Mouse (Mus musculus) heart, postnatal 25 days (tissue): ENCODE measurements around the gene Zfp597. TPM values are rescaled to one million over a fixed set of nuclear protein-coding genes. Genes with fewer than 3 reads are reported as not detected.

ENCODE experiments used
- DNase-seq: peaks from one replicate; pipeline ENCODE4 v3.0.0; 2022; ENCODE audit warnings: low spot score
- intact Hi-C: fragments of 180-260 bp; cut with DNase I; formaldehyde crosslinking; loops from one replicate; pipeline ENCODE4 v1.15.1; 2025
- total RNA-seq, 2 experiments: library from RNA; stranded (reverse); gene quantifications; 2 replicates each; pipeline ENCODE4 v1.2.3; 2021

Gene Zfp597
- 10 to 100 TPM in 1 of 2 experiments, 1 to 10 TPM in 1; 9.6 to 13.5 TPM for total RNA-seq

DNA sequence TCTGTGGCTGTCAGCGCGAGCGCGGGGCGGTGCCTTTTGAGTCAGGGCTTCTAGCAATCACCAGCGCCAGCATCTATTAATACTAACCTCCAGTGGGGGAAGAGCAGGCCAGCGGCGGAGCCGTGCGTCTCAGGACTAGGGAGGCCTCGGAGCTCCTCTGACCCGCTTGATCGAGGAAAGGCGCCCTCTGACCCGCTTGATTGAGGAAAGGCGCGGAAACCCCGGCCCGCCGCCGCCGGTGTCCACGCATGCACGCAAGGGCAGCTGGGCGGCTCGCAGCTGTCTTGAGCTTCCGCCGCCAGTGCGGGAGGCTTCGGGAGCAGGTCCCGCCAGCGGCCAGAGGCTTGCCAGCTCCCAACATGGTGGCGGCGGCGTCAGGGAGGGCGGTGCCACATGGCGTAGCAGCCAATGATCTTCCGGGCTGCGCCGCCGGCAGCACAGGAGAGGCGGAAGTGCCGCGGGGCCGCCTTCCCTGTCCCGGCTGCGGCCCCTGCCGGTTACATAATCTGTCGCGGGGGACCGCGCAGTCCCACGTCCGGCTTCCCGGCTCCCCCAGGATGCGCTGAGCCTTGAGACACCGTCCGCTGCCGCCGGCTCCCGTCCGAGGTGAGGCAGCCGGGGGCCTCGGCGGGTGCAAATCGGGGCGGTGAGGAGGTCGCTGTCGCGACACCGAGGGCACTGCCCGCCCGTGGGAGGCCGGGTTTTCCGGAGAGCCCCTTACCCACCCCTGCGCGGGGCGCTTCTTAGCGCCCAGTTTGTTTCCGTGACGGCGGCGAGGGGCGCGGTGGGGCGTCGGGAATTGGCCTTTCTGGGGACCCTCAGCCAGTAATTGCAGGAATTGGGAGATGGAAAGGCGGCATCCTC is at the start of gene Zfp597, which contains the start of gene Gm20695:
Zfp597 (minus strand) TSS at position 361 of the 864 bp plus-strand sequence.
Gm20695 (plus strand) TSS at position 448 of the 864 bp plus-strand sequence.
- intact Hi-C loops = loop anchor here (1.0 to 5.0 kb wide), 2 partner anchors 24 to 37 kb away; partner anchors contain the start of genes 1700037C18Rik, Cluap1 and Zfp174
- DNase-seq = peak; percentile 92

DNA sequence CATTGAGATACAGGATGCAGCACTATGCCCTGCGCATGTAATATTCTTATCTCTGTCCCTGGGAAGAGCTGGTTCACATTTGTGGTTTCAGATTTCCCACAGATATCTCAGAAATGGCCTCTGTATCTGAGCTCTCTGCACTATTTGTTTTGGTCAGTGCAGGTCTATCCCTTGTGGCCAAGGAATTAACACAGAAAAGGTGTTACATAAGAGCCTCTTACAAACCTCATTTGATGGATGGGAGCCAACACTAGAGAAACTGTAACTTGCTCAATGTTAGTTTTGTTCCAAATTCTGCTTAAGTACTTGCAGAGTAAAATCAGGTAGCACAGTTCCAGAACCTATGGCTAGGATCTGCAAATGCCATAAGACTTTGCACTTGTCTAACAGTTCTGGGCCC is 49.7 kb upstream of the Zfp597 start:
- intact Hi-C loops = no loop called here
- no peak for DNase-seq

DNA sequence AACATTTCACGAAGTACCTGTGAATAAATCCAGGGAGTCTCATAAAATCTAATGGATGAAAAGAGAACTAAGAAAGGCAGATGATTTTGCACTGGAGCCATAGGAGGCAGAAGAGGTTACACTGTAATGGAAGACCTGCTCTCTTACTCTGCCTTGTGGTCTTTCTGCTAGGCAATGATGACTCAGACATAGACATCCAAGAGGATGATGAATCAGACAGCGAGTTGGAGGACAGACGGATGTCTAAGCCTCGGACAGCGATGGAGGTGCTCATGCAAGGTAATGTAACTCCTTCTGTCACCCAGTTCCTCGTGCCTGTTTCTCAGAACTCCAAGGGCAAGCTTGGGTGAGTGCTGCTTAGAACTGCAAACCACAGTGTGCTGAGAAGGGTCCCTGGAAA is 49.2 kb upstream of the Zfp597 start:
- no peak for DNase-seq
- intact Hi-C loops = no loop called here

DNA sequence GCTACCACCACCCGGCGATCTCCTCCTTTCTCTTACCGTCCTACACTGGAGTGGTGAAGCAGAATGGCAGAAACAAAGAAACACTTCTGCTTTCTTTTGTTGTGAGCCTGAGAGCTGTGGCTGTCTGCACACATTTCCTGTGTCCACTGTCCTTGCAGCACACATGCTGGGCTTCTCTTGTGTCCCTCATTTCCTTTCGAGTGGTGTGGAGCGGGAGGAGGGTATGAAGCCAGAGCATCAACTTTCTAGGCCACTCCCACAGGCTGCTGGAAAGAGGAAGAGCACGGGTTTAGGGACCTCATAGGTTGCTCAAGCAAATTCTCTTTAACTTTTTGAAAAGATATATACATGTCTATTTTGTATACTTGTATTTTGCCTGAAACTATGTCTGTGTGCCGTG is 44.8 kb upstream of the Zfp597 start:
- no peak for DNase-seq
- intact Hi-C loops = no loop called here

DNA sequence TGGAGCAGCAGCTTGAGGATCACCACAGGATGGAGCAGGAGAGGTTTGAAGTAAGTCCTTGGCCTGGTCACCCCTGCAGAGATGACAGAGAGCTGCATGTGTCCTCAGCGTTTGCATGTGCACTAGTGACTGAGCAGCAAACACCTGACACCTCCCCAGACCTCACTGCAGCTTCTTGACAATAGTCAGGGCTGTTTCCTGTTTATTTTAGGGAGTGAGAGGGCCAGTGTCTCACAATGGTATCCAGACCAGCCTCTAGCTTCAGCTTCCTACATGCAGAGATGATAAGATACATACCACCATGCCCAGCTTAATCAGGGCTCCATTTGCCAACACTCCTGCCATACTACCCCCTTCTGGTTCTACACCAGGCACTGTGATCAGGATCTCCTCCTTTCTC is 44.2 kb upstream of the Zfp597 start:
- intact Hi-C loops = no loop called here
- no peak for DNase-seq

DNA sequence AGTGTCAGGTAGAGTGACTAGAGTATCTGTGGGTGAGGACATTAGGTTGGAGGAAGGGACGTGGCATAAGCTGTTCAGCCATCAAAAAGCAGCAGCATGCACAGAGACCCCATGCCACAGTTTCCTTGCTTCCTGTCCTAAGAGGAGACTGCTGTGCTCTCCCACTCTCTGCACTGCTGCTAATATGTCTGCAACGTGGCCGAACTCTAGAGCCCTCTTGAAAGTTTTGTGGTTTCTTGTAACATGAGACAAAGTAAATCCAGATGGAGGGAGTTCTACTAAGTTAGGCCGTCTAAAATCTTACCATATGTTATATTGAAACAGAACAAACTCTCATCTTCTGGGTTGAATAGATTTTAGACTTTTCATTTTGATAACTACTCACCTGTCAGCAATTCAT is 39.6 kb upstream of the Zfp597 start:
- intact Hi-C loops = no loop called here
- DNase-seq = no peak

DNA sequence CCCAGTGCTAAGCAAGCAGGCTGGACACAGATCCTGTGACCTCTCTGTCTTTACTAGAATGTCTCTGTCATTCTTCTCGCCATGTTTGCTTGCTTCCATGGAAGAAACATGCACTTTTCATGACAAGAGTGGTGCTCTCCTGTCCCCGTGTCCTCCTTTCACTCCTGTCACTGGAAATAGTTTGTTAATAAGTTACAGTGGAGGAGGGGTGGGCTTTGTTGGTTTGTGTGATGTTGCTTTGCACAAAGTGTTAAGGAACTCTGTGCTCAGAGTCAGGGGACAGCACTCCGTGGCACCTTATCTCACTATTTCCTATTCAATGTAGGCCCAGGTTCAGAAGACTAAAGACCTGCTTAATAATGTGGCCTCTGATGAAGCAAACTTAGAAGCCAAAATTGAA is 39.2 kb upstream of the Zfp597 start:
- intact Hi-C loops = no loop called here
- DNase-seq = no peak

DNA sequence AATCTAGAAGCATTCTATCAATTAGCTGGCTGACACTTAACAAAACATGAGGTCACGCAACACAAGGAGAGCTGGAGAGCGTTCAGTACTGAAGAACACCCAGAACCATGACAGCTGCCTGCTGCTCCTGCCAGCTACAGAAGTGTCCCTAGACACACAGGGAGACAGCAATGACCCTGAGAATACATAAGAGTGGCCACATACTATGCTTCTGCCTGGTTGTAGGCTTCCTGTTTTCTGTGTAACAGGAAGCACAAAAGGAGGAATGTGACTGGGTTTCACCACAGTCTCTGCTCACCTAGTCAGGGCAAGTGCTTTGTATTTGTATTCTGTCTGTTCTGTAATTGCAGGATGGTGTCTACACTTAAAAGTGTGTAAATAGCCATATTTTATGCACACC is 36.4 kb upstream of the Zfp597 start:
- intact Hi-C loops = no loop called here
- no peak for DNase-seq

DNA sequence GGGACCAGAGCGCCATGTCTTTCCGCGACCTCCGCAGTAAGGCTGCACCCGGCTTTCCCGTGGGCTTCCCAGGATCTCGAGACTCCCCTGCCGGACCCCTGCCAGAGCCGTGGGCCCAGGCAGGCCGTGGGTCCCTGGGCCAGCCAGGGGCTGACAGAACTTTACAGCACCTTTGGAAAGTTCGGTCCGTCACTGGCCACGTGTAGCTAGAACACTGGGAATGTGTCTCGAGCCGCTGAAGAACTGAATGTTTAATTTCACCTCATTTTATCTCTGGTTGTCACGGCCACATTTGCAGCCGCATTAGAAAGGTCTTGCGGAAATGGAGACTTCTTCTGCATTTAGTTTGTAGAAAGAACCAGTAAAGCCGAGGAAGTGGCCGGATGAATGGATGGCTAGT is 24.8 kb upstream of the Zfp597 start:
- intact Hi-C loops = loop anchor here (2.0 to 10.0 kb wide), 3 partner anchors 62 to 164 kb away; partner anchors contain the start of genes Slx4, Zfp174 and Zfp263
- no peak for DNase-seq

DNA sequence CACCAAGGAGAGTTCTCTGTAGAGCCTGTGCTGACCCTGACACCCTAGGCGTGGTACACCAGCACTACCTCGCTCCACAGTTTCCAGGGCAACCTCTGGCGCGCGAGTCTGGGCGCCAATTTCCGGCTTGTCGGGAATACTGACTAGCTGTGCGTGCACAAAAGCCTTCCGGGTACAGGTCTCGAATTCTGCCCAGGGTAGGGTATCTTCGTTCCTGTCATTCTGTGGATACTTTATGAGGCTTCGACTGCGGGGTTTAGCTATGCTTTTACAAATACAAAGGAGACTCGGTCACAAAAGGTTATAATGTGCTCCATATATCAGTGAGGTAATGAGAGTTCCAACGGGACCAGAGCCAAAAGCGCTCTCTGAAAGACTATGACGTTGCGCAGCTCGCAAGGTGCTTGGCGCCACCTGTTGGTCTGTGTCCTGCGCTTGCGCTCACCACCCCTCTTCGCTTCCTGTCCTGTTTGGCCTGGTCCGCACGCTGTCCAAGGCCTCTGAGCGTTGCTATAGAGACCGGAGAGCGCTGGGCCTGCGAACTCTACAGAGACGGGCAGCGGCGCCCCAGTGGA is 24.3 kb upstream of the Zfp597 start, which contains the start of the genes 1700037C18Rik and Cluap1:
1700037C18Rik (minus strand) TSS at position 153 of the 575 bp plus-strand sequence.
Cluap1 (plus strand) TSS at position 265 of the 575 bp plus-strand sequence.
- intact Hi-C loops = loop anchor here (1.0 to 10.0 kb wide), 4 partner anchors 24 to 164 kb away; partner anchors contain the start of genes Gm20695, Slx4, Zfp174 and Zfp263
- DNase-seq = peak; percentile 87

DNA sequence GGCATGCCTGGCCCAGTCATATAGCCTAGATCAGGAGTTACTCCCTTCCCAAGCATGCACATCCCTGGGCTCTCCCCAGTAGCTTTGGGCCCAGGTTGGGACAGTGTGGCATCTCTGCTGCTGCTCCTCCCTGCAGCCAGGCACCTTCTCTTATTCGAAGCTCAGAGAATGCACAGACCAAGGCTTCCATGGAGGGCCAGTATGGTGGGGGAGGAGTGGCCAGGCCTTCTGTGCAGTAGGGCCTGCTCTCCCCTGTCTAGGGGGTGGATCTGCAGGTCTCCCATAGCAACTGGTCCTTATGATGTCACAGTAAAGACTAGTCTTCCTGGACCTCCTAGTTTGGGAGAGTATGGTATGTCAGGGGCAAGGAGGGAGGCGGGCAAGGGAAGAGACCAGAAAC is 23.1 kb upstream of the Zfp597 start:
- intact Hi-C loops = loop anchor here (5.0 to 10.0 kb wide), 2 partner anchors 95 to 163 kb away; partner anchors contain the start of genes Slx4 and Zfp263
- DNase-seq = no peak

DNA sequence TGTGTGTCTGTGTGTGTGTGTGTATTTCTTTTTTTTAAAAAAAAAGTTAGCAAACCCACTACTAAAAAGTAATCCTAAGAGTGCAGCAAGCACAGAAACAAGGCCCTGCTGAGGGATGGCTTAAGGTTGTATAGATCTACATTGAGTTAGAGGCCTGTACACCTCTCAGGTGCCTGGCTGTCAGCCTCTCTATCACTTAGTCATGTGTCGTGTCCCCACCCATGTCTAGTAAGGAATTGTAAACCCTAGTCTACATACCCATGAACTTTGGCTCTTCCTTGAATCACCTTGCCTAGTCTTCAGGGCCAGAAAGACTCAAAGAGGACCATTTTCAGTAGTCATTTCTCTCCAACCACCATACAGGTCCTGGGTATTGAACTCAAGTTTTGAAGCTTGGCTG is 12.2 kb upstream of the Zfp597 start:
- intact Hi-C loops = no loop called here
- no peak for DNase-seq

DNA sequence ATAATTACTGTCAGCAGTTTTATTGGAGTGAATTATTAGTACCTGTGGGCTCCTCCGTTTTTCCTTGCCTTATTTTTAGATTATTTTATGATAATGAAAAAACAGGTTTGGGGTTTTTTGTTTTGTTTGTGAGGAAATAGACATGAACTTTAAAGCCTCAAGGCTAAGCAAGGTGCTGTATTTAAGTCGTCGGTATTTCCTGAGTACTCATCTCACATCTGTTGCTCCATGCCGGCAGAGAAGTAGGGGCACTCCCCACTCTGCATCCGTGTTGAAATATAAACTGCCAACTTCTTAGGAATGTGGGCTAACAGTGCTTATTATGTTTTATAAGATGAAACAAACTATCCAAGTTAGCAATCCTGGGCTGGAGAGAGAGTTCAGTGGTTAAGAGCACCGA is 11.7 kb upstream of the Zfp597 start:
- intact Hi-C loops = no loop called here
- no peak for DNase-seq

DNA sequence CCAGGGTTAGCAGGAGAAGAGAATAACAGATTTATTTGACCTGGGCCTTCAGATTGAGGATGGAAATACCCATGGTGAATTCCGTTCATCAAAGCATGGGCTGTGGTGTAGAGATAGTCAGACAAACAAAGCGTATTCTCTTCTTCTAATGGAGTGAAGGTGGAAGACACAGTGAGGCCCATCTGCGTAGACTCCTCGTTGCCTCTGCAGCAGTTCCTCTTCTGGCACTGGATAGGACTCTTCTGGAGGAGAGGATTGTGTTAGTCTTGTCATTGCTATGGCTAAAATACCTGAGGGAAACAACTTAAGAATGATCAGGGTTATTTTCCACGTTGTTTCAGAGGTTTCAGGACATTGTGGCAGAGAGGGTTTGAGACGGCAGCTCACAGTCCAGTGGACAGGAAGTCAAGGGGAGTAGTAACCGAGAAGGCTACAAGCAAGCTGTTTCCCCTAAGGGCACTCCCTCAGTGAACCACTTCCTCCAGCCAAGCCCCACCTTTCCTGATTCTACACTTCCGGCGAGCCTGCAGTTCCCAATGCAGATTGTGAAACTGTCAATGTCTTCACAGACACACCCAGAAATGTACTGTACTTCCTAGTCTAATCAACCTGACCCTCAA is 10.9 kb upstream of the Zfp597 start:
- peak; percentile 50 for DNase-seq
- intact Hi-C loops = no loop called here

DNA sequence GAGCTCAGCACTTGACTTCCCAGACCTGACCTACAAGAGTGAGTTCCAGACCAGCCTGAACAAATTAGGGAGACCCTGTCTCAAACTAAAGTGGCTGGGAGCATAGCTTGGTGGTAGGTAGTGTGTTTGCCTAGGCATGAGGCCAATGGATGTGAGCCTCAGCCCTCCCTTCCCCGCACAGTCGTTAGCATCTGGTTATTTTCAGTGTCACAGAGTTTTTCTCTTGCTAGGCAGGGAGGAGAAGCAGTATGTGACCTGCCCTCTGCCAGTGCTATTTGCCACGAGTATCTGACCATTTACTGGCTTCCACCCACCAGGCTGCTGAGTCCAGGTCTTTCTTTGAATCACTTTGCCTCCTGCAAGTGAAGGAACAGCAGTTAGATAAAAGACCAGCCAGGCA is 9.4 kb upstream of the Zfp597 start:
- no peak for DNase-seq
- intact Hi-C loops = no loop called here

DNA sequence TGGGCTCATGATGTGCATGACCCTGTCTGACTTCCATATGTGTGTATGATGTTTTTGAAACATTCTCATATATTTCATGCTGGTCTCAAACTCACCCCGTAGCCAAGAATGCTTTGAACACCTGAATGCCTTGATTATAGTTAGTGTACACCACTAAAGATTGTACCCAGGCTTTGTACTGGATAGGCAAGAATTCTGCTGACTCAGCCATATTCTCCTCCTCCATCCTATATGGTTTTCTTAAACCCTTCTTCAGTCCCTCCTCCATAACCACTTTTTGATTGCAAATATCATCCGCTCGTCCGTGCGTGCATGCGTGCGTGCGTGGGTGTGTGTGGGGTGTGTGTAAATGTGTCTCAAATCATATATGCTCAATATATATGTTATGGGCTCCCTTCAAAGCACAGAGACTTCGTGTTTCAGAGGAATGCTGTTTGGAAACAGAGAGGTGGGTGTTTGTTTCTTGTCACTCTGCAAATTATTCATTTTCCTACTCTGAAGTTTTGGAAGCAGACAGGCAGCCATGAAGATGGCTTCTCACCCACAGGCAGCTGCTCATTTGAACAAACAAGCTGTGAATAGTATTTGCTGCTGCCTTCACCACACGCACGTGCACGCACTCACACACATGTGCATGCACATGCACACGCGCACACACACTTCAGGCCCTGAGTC is 7.4 kb upstream of the Zfp597 start:
- intact Hi-C loops = no loop called here
- no peak for DNase-seq

DNA sequence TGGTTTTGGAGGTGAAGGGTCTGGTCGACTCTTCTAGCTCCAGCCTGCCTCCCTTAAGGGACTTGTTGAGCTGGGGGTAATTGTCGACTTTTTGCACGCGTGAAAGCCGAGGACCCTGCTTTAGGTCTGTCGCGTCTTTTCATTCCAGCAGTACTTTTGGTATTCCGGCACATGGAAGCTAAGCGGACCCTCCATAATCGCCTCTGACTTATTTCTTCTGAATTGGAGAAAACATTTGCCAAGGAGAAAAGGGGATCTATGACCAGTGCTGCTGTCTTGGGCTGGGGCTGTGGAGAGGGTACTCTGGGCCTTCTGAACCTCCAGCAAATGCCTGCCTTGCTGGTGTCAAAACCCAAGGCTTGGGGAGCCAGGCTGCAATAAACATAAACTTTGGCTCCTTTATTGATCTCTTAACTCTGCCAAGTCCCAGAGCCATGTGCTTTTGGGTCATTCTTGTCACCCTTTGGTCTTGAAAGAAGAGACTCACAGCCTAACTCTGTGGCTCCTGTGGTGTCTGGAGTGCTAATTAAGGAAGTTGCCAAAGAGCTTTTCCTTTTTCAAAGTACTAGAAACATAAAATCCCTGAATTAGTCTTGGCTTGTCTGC is 807 bp upstream of the Zfp597 start:
- DNase-seq = no peak
- intact Hi-C loops = no loop called here

DNA sequence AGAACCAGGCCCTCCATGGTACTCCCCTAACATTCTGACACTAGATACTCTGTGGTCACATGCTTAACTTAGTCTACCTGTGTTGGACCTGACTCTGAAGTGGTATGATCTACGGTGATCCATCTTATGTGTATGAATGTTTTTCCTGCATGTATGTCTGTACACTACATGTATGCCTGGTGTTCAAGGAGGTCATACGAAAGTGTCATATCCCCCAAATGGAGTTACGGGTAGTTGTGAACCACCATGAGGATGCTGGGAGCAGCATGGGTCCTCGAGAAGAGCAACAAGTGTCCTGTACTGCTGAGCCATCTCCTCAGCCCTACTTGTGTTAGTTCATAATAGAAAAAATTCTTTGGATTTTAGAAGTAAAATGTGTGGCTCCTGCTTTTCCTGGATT is 8.0 kb downstream of the Zfp597 start:
- intact Hi-C loops = no loop called here
- DNase-seq = no peak

DNA sequence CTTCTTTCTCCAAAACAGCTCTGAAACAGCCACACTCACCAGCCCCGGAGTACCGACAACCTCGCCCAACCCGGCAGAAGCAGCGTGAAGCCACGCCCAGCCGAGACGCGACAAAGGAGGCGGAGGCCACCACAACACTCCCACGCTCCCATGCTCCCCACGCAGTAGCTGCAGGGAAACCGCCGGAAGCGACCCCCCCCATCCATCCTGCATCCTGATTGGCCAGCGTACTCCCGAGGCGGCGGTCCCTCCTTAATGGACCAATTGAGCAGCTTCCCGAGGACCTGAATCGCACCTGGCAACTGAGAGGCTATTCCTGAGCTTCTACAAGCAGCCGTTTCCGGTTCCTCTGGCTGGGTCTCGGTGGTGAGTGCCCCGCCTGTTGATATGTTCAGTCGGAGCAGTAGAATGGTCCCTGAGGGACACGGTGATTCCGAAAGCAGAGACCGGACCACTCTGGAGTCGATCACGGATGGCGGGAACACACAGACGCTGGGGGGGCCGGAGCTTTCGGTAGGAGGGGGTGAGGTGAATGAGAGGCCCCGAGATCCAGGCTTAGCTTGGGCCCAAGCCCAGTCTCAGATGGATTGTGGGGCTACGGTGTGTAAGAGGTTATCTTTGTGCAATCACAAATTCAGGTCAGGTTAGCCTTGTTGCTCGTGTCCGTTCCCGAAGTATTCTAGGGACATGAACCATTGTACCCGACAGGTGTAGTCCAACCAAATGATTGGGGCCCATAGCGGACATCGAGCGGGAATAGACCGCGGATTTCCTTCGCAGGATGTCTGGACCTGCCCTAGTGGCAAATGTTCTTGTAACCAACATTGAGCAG is 11.9 kb downstream of the Zfp597 start, which contains the start of gene Naa60:
Naa60 (plus strand) TSS at position 160 of the 832 bp plus-strand sequence.
- intact Hi-C loops = no loop called here
- DNase-seq = peak; percentile 84
